Mouse (Mus musculus) embryonic fibroblast, embryonic 13.5 days (primary cell): Measurements from ENCODE around the gene Lpar1. TPM values are rescaled to one million over a fixed set of nuclear protein-coding genes. Genes with fewer than 3 reads are reported as not detected.
A peak's percentile ranks its signal among the peaks of the same experiment; 100 is the strongest.

Source experiments
- H3K27ac ChIP-seq: 2 replicates; pipeline ENCODE4 v1.5.1; 2012; ENCODE audit warnings: low read length, control low read depth, inconsistent platforms; ENCODE audit not compliant: insufficient read depth
- H3K4me1 ChIP-seq: 2 replicates; pipeline ENCODE4 v1.6.1; 2011; ENCODE audit warnings: low read length; ENCODE audit not compliant: control insufficient read depth, insufficient read depth
- H3K4me3 ChIP-seq: 2 replicates; pipeline ENCODE4 v1.5.1; 2011; ENCODE audit warnings: mild to moderate bottlenecking, control low read depth, low read length; ENCODE audit not compliant: insufficient read depth
- CTCF ChIP-seq: IDR thresholded peaks from 2 replicates; pipeline ENCODE4 v1.5.1; 2011; ENCODE audit warnings: mild to moderate bottlenecking, control low read depth, low read length, moderate library complexity, borderline replicate concordance; ENCODE audit not compliant: insufficient read depth
- POLR2A ChIP-seq: IDR thresholded peaks from 2 replicates; pipeline ENCODE4 v1.6.1; 2011; ENCODE audit warnings: low read depth, mild to moderate bottlenecking, control low read depth, low read length, moderate library complexity
- polyA plus RNA-seq: library from polyadenylated mRNA; stranded (reverse); fragments of >200 nt; gene quantifications from 2 replicates; pipeline ENCODE4 v1.2.4, GENCODE M21; 2011; ENCODE audit warnings: low read depth; ENCODE audit not compliant: missing spikeins, insufficient read length

The Lpar1 gene
- polyA plus RNA-seq, 1 experiment = 67.1 TPM

DNA sequence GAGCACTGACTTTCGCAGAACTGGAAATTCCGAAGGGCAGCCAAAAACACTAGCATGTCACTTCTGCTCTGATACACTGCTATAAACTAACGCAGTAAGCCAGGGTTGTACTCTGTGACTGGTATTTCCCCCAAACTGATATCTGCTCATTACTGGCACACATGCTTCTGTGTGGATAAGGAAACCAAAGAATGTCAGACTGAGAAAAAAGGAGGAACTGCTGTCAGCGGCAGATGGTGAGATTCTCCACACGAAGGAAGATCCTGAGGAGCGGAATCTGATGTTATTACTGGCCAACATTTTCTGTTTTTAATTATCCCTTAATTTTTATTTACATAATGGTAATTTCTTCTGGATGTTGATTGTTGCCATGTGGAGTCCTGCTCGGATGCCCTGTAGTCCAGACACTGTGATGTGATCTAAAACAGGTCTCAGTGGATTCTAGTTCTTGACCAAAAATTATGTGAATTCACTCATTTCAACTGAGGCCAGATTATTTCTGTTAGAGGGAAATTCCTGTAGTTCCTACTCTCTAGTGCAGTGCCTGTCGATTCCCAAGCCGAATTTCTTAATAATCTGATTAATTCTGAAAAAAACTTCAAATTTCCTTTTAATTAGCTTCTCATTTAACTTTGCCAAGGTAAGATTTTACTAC, 130.3 kb downstream of the Lpar1 start:
- TF ChIP-seq POLR2A = no peak
- TF ChIP-seq CTCF = no peak
- Histone ChIP-seq H3K27ac (no peak overlapping the region), H3K4me1 (peaks cover 2% of the 10 kb centered on the region; the same call in 1 of the 2 replicates), H3K4me3 (no peak overlapping the region)

DNA sequence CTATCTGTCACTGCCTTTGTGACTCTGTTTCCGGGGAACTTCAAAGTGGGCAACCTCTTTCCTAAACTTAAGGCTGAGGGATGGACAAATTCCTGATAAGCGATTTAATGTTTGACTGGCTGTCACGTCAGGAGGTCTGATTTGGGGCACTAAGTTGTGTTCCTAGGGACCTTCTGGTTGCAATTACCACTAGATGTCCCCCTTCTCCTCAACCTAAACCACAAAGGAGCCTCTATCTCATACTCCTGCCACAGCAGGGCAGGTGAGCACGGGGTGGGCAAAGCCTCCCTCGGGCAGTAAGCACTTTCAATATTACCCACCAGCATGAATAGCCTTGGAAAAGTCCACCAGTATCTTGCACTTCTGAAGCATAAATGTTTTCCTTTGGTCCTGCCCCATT, 134.5 kb downstream of the Lpar1 start:
- no peak overlapping the region for H3K27ac ChIP-seq

GRCm38 (mm10) chr4:58417319-58417718, 136.4 kb downstream of the Lpar1 start:
- peaks cover 11% of the 10 kb centered on the region for H3K4me1 ChIP-seq
- H3K4me3 ChIP-seq = no peak overlapping the region
- TF ChIP-seq CTCF = no peak
- no peak for TF ChIP-seq POLR2A
- H3K27ac ChIP-seq = peak overlapping the region; percentile 85

More for the DNA sequence above, 134.5 kb downstream of the Lpar1 start:
- Histone ChIP-seq H3K4me3 (no peak overlapping the region), H3K4me1 (peaks cover 9% of the 10 kb centered on the region)
- TF ChIP-seq CTCF (no peak), POLR2A (no peak)

- TF ChIP-seq POLR2A (no peak), CTCF (no peak)
- Histone ChIP-seq H3K27ac (no peak overlapping the region), H3K4me3 (no peak overlapping the region), H3K4me1 (peaks cover 11% of the 10 kb centered on the region)
Measured at GRCm38 (mm10) chr4:58415537-58415936, 138.2 kb downstream of the Lpar1 start.

GRCm38 (mm10) chr4:58413188-58414185, 140.2 kb downstream of the Lpar1 start:
- no peak for TF ChIP-seq POLR2A
- peak; percentile 16; the same call in 1 of the 2 replicates for TF ChIP-seq CTCF
- Histone ChIP-seq H3K27ac (peak overlapping the region; percentile 86), H3K4me3 (no peak overlapping the region), H3K4me1 (peaks cover 11% of the 10 kb centered on the region)

DNA sequence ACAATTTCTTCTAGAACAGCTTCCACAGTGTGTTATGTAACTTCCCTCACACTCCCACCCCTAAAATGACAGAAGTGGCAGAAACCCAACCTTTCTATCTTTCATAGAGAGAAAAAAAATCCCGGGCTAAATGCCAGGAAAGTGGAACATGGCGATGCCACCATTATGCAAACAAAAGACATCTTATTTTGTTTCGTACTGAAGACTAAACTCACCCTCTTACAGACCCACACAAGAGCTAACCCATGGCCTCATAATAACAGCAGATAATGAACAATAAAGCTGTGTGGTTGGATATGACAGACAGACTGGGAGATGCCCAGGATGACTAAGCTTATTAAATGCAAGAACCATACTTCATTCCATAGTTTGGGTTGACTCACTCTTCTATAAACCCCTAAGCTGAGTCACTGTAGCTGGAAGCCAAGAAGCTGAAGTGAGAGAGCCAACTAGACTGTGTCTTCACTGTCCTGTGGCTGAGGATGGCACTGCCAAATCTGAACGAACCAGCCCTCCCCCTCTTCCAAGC, 151.7 kb downstream of the Lpar1 start:
- peak overlapping the region; percentile 82 for H3K27ac ChIP-seq
- no peak overlapping the region for H3K4me3 ChIP-seq
- TF ChIP-seq CTCF (no peak), POLR2A (no peak)
- H3K4me1 ChIP-seq = peaks cover 13% of the 10 kb centered on the region

DNA sequence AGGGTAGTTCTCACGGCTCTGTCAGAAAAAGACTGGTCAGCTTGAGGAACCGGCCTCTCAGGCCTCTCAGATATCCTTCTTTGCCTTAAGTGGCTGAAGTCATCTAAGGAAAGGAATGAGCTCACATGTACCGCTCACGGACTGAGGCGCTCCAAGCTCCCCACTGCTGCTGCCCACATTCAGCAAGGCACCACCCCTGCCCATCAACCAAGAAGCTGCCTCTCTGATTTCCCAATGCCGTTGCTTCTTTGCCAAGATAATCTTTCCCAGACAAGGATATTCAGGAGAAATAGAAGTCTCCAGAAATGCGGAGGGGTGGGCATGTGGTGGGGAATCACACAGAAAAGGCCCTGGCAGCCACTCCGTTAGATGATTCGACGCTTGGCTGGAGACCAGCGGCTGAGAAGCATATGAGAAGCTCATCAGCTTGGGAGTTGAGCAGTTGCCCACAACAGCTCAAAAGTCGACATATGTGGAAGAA, 152.8 kb downstream of the Lpar1 start:
- no peak for TF ChIP-seq POLR2A
- TF ChIP-seq CTCF = no peak
- H3K4me1 ChIP-seq = peaks cover 13% of the 10 kb centered on the region
- H3K4me3 ChIP-seq = no peak overlapping the region
- H3K27ac ChIP-seq = peak overlapping the region; percentile 82

Other genes with a start within 250 kb of the Lpar1 start
- gene Olfr267, start 233.8 kb upstream of the Lpar1 start, polyA plus RNA-seq = 0.12 and 0.32 TPM in 2 replicates